Comparison of ENCODE assay signal across 9 mouse cellular contexts in the genomic region with DNA sequence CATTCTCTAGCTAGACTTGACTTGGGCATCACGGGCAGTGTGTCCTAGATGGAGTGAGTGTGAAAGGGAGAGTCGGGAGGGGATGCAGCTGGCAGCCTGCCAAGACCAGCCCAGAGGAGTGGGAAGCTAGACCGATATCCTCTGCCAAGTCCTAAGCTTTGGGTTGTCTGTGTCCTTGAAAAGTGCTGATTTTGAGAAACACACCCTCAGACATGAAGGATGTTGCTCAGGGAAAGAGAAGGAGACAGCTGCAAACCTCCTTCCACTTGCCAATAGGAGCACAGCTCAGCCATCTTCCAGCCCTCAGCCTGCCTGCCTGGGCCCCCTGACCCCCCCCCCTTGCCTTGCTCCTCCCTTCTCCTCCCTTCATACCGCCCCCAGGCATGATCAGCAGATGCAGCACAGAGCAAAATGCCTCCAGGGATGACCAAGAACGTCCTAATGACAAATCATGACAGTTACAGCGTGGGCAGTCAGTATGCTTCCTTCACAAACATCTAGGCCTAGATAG.
DNase-seq lines count a peak whose midpoint lies in the region; ATAC-seq and TF ChIP-seq lines count a peak whose summit lies in the region.
"Had no signal": no experiment of that assay in that cellular context is flagged by ENCODE, and none has a peak within 500 bp of the region (broad histone marks: within the 10 kb centered on the region; RNA-seq: fewer than 3 reads in every experiment).

No protein-coding gene starts in this region.

- no peaks in the 10 kb centered on the region for H3K27me3 ChIP-seq in forebrain, embryonic 14.5 days (replicated peaks; ENCODE audit: control insufficient read depth, insufficient read depth, low read length)
- no peaks in the 10 kb centered on the region for H3K27me3 ChIP-seq in liver, postnatal 0 days (ENCODE audit: insufficient read depth, low read length)
- H3K27me3 ChIP-seq: limb, embryonic 13.5 days had no signal

- no peaks in the 10 kb centered on the region for H3K9me3 ChIP-seq in forebrain, embryonic 14.5 days (replicated peaks; ENCODE audit: control insufficient read depth, low read length)
- no peaks in the 10 kb centered on the region for H3K9me3 ChIP-seq in liver, postnatal 0 days (ENCODE audit: low read length)
- H3K9me3 ChIP-seq: limb, embryonic 13.5 days had no signal

- no peak overlapping the region for H3K9ac ChIP-seq in forebrain, embryonic 14.5 days (ENCODE audit: low read length)
- no peak overlapping the region for H3K9ac ChIP-seq in liver, postnatal 0 days (replicated peaks)
- H3K9ac ChIP-seq: limb, embryonic 13.5 days had no signal

- peak overlapping the region; percentile 66 for H3K27ac ChIP-seq in left cerebral cortex, adult 2 months
- H3K27ac ChIP-seq in forebrain, embryonic 14.5 days (ENCODE audit: low read depth, low read length): peak overlapping the region; percentile 55; the same call in 1 of the 2 replicates
- H3K27ac ChIP-seq in liver, postnatal 0 days (ENCODE audit: low read depth): no peak overlapping the region
- H3K27ac ChIP-seq: limb, embryonic 13.5 days had no signal

- no peak for TF ChIP-seq EP300 in liver, postnatal 0 days (IDR thresholded peaks at IDR 0.05; ENCODE audit: low read depth)

- intact Hi-C loops in left cerebral cortex, adult 2 months (cut with DNase I): no loop called here
- intact Hi-C loops in left cerebral cortex, postnatal 36 days (cut with DNase I): no loop called here
- intact Hi-C loops in left cerebral cortex, postnatal 4 days (cut with DNase I): no loop called here

- peak; percentile 72 for ATAC-seq in forebrain, embryonic 14.5 days
- no peak for ATAC-seq in liver, postnatal 0 days
- no peak for ATAC-seq in CD4-positive, CD25-positive, alpha-beta regulatory T cell, adult 4 months

- H3K4me2 ChIP-seq in forebrain, embryonic 14.5 days (ENCODE audit: low read length): no peak overlapping the region
- no peak overlapping the region for H3K4me2 ChIP-seq in liver, postnatal 0 days (ENCODE audit: low read depth, low read length)
- H3K4me2 ChIP-seq: limb, embryonic 13.5 days had no signal

- no peaks in the 10 kb centered on the region for H3K36me3 ChIP-seq in forebrain, embryonic 14.5 days (ENCODE audit: control insufficient read depth, insufficient read depth, low read length)
- H3K36me3 ChIP-seq in liver, postnatal 0 days (replicated peaks; ENCODE audit: insufficient read depth, low read length): no peaks in the 10 kb centered on the region
- H3K36me3 ChIP-seq: limb, embryonic 13.5 days had no signal

- DNase-seq in left cerebral cortex, adult 2 months (ENCODE audit: extremely low spot score in 1 of 2, low spot score in 2 of 2): peak in 1 of 2 experiments; percentile 49
- no peak for DNase-seq in left cerebral cortex, postnatal 36 days (ENCODE audit: low spot score in 2 of 2)
- peak; percentile 59 for DNase-seq in forebrain, embryonic 14.5 days (ENCODE audit: low spot score)
- peak; percentile 76 for DNase-seq in left cerebral cortex, postnatal 4 days
- DNase-seq in right cerebral cortex, postnatal 10 days (ENCODE audit: low spot score in 2 of 2): peak; percentile 68 to 69
- DNase-seq in adrenal gland, postnatal 4 days (ENCODE audit: low spot score in 2 of 2): no peak
- DNase-seq in liver, postnatal 0 days: no peak

- 29% methylated on average over 6 of the region's 6 CpGs for WGBS in forebrain, embryonic 14.5 days
- 53% methylated on average over 6 of the region's 6 CpGs for WGBS in liver, postnatal 0 days (ENCODE audit: insufficient replicate concordance)

- no peak overlapping the region for H3K4me3 ChIP-seq in left cerebral cortex, adult 2 months
- H3K4me3 ChIP-seq in forebrain, embryonic 14.5 days (ENCODE audit: low read depth, low read length): no peak overlapping the region
- no peak overlapping the region for H3K4me3 ChIP-seq in liver, postnatal 0 days (ENCODE audit: low read depth, low read length)
- H3K4me3 ChIP-seq: limb, embryonic 13.5 days had no signal

- peaks cover 17% of the 10 kb centered on the region for H3K4me1 ChIP-seq in forebrain, embryonic 14.5 days (ENCODE audit: control insufficient read depth, insufficient read depth, low read length)
- no peaks in the 10 kb centered on the region; the same call in 1 of the 2 replicates for H3K4me1 ChIP-seq in liver, postnatal 0 days (ENCODE audit: insufficient read depth)

- TF ChIP-seq CTCF in left cerebral cortex, adult 2 months (IDR thresholded peaks at IDR 0.05): no peak
- no peak for TF ChIP-seq CTCF in liver, postnatal 0 days (IDR thresholded peaks at IDR 0.05; ENCODE audit: low read depth)

Comparison
In these comparisons a context has a peak if more than half of its experiments do, and no peak if none do; other contexts are left out.
1. DNase-seq: peak in forebrain, embryonic 14.5 days (single experiment), left cerebral cortex, postnatal 4 days (single experiment) and right cerebral cortex, postnatal 10 days (2 of 2); none in left cerebral cortex, postnatal 36 days (0 of 2), adrenal gland, postnatal 4 days (0 of 2) and liver, postnatal 0 days (single experiment).